Mouse (Mus musculus): ENCODE data around the gene Col9a2.

DNA sequence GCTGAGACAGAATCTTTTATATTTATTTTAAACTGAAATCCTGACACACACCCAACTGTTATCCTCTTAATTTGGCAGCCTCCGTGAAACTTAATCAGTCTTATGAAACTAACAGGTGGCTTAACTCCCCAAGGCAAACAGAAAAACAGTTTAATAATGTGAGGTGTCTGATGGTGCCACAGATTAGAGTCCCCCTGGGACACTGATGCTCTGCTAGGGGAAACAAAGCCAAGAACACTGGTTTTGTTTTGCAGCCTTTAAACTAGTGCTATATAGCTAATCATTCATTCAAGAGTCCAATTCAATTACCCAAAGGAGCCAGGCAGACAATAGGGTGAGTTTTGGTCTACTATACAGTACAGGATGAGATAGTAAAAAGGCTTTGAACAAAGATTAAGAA is 41.2 kb downstream of the Col9a2 start:
- no peak for TF ChIP-seq POLR2A (IDR thresholded peaks at IDR 0.05; ENCODE audit: borderline replicate concordance, insufficient read depth, low read length)
- no peak for TF ChIP-seq CTCF (IDR thresholded peaks at IDR 0.05; ENCODE audit: borderline replicate concordance, insufficient read depth, low read depth, low read length)
